Mouse (Mus musculus): ENCODE results near the gene Hbp1.

DNA sequence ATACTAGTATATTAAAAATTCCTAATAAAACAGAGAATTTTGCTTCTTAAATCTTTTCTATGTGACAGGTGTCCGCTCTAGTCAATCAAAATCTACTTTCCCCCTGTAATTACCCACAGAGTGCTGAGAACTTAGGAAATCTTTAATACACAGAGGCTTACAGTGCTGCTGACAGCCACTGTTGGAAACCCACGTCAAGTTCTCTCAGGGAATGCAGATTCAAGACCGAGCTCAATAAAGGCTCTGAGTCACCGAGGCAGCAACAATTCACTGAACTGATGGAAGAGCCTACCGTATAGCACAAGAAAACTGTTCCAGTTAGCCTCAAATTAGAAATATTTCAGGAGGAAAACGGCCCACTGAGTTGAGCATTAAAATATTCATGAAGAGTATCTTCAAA lies 33.4 kb upstream of the Hbp1 start:
- TF ChIP-seq EP300 (IDR thresholded peaks at IDR 0.05; ENCODE audit: insufficient read depth, low read depth, low read length) (no peak), CTCF (IDR thresholded peaks at IDR 0.05) (no peak)

All from heart, adult 2 months (tissue).